ENCODE assay signal across 19 mouse cellular contexts in the genomic region with DNA sequence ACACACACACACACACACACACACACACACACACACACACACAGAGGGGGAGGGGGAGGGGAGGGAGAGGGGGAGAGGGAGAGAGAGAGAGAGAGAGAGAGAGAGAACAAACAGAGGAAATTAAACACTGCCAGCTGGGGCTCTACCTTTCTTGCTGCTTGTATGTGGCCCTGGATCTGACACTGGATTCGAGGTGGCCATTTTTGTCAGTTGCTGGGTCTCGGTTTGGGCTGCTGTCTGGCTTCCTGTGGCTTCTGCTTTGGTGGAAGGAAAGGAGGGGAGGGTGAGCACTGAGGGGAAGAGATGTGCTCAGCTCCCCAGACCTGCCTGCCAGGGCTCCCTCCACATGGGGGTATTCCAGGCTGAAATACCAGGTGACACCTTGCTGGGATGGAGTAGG. TPM values are rescaled to one million over a fixed set of nuclear protein-coding genes. Genes with fewer than 3 reads are reported as not detected.
DNase-seq lines count a peak whose midpoint lies in the region; ATAC-seq lines count a peak whose summit lies in the region.
"Had no signal": no experiment of that assay in that cellular context is flagged by ENCODE, and none has a peak within 500 bp of the region (broad histone marks: within the 10 kb centered on the region; RNA-seq: fewer than 3 reads in every experiment).

No protein-coding gene starts in this region.

- no peak overlapping the region for H3K27ac ChIP-seq in forebrain, embryonic 10.5 days
- H3K27ac ChIP-seq: hindbrain, embryonic 12.5 days; limb, embryonic 13.5 days; liver, embryonic 13.5 days; midbrain, embryonic 12.5 days; neural tube, embryonic 12.5 days had no signal

- H3K27me3 ChIP-seq in forebrain, embryonic 10.5 days (ENCODE audit: poor library complexity, severe bottlenecking), result peaks cover 27% of the 10 kb centered on the region

- 75% methylated on average over 2 of the region's 2 CpGs for WGBS in forebrain, embryonic 10.5 days

- peaks cover 13% of the 10 kb centered on the region for H3K4me1 ChIP-seq in forebrain, embryonic 10.5 days

- no peaks in the 10 kb centered on the region for H3K36me3 ChIP-seq in forebrain, embryonic 10.5 days (replicated peaks)
- H3K36me3 ChIP-seq: hindbrain, embryonic 12.5 days; limb, embryonic 13.5 days; liver, embryonic 13.5 days; midbrain, embryonic 12.5 days; neural tube, embryonic 12.5 days had no signal

- no peak overlapping the region for H3K4me3 ChIP-seq in forebrain, embryonic 10.5 days
- H3K4me3 ChIP-seq: hindbrain, embryonic 12.5 days; limb, embryonic 13.5 days; liver, embryonic 13.5 days; midbrain, embryonic 12.5 days; neural tube, embryonic 12.5 days had no signal

- H3K9me3 ChIP-seq in forebrain, embryonic 10.5 days, result no peaks in the 10 kb centered on the region
- H3K9me3 ChIP-seq: hindbrain, embryonic 12.5 days; limb, embryonic 13.5 days; liver, embryonic 13.5 days; midbrain, embryonic 12.5 days; neural tube, embryonic 12.5 days had no signal

- DNase-seq in 416B (ENCODE audit: low read depth) (peak; percentile 80), adipocyte (ENCODE audit: low spot score) (no peak)
- DNase-seq in induced T-regulatory cell, adult 2 months (ENCODE audit: low read depth), result peak; percentile 74
- peak; percentile 49 to 59 for DNase-seq in thymus, postnatal 10 days (ENCODE audit: low spot score in 2 of 2)
- DNase-seq in ovary, postnatal 10 days (ENCODE audit: low spot score), result no peak
- DNase-seq in forebrain, embryonic 10.5 days (ENCODE audit: extremely low spot score, low spot score), result no peak
- DNase-seq: cerebellum, adult 9-11 months; heart, postnatal 10 days; liver, embryonic 13.5 days; lung, embryonic 14.5 days; spleen, adult 18-20 months had no signal

- peak; percentile 37 for ATAC-seq in CD4-positive, CD25-positive, alpha-beta regulatory T cell, adult 4 months
- ATAC-seq: forebrain, embryonic 16.5 days; intestine, embryonic 16.5 days had no signal

RNA-seq across cellular contexts. Expression of a gene that starts 4.6 kb away (rescaled TPM):
- polyA plus RNA-seq in CD4-positive, CD25-positive, alpha-beta regulatory T cell, adult 4 months (2017; shearing (Covaris generic)), result 1,000 to 10,000 TPM; 1,918 to 1,991 TPM
- polyA plus RNA-seq in forebrain, embryonic 10.5 days (2016; fragmentation: Nextera tagmentation; extraction: Ambion mirVana), result 10.2 and 10.4 TPM in 2 replicates

RNA-seq across cellular contexts. Expression of a gene that starts 13.6 kb away (rescaled TPM):
- not detected for polyA plus RNA-seq in CD4-positive, CD25-positive, alpha-beta regulatory T cell, adult 4 months (2017; shearing (Covaris generic))
- polyA plus RNA-seq in forebrain, embryonic 10.5 days (2016; fragmentation: Nextera tagmentation; extraction: Ambion mirVana), result 0.36 and 1.1 TPM in 2 replicates
- polyA plus RNA-seq: C2C12 had no signal

RNA-seq across cellular contexts. Expression of a gene that starts 19.3 kb away (rescaled TPM):
- polyA plus RNA-seq in CD4-positive, CD25-positive, alpha-beta regulatory T cell, adult 4 months (2017; shearing (Covaris generic)), result not detected
- polyA plus RNA-seq in forebrain, embryonic 10.5 days (2016; fragmentation: Nextera tagmentation; extraction: Ambion mirVana), result 2.2 and 2.5 TPM in 2 replicates

RNA-seq across cellular contexts. Expression of a gene that starts 21.5 kb away (rescaled TPM):
- not detected for polyA plus RNA-seq in CD4-positive, CD25-positive, alpha-beta regulatory T cell, adult 4 months (2017; shearing (Covaris generic))
- 0.58 and 0.68 TPM in 2 replicates for polyA plus RNA-seq in forebrain, embryonic 10.5 days (2016; fragmentation: Nextera tagmentation; extraction: Ambion mirVana)

RNA-seq across cellular contexts. Expression of a gene that starts 38.8 kb away (rescaled TPM):
- polyA plus RNA-seq in CD4-positive, CD25-positive, alpha-beta regulatory T cell, adult 4 months (2017; shearing (Covaris generic)), result under 1 TPM in 1 of 2 experiments, not detected in 1; 0.27 TPM
- 1.9 and 2.8 TPM in 2 replicates for polyA plus RNA-seq in forebrain, embryonic 10.5 days (2016; fragmentation: Nextera tagmentation; extraction: Ambion mirVana)

Comparison
In these comparisons a context has a peak if more than half of its experiments do, and no peak if none do; other contexts are left out.
1. DNase-seq: peak in 416B (single experiment), induced T-regulatory cell, adult 2 months (single experiment) and thymus, postnatal 10 days (2 of 2); none in ovary, postnatal 10 days (single experiment), adipocyte (single experiment) and forebrain, embryonic 10.5 days (single experiment).
2. RNA of a gene that starts 4.6 kb away (polyA plus RNA-seq): 1,918 to 1,991 TPM in CD4-positive, CD25-positive, alpha-beta regulatory T cell, adult 4 months; 10.2 to 10.4 TPM in forebrain, embryonic 10.5 days; every median in the first group is over 100 times any median in the second.